Mouse (Mus musculus): Measurements from ENCODE around the gene Katnbl1.

The Katnbl1 gene

DNA sequence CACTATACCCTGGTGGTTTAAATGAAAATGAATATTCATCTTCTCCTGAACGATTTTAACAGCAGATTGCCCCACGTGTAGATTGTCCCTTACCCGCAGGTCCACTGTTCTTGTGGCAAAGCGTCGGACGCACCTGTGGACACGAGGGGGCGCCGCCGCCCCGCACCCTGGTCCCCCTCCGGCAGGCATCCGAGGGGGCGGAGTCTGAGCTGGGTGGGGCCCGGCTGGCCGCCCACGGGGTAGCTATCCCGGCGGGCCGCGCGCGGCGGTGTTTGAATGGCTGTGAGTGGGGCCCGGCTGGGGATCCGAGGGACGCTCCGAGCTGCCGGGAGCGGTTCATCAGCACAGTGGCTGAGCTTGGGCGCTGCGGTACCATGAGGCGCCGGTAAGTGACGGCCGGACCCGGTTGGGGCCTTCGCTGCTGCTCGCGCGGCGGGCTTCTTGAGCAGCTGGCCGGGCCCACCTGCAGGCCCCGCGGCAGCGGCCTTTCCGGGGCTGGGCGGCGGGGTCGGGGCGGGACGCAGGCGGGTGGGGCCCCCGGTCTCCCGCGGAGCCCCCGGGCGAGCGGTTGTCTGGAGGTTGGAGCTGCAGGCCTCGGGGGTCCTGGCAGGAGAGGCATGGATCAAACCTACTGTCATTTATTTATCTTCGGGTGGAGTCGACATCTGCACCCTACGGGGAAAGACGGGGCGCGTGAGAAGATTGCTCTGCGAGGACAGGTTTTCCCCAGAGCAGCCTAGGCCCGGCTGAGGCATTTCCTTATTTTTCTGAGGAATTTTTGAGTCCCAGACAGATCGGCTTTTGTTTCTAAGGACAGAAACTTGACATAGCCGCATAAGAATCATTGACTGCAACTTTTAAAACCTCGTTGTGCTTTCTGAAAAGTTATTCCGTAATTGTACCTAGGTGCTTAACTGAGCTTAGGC lies at the start of gene Katnbl1:
Katnbl1 (plus strand) TSS at position 239 of the 926 bp plus-strand sequence.
- DNase-seq = peak; percentile 90 to 92

- no peak for DNase-seq
Measured at GRCm38 (mm10) chr2:112332051-112332898, 46.7 kb upstream of the Katnbl1 start.

DNA sequence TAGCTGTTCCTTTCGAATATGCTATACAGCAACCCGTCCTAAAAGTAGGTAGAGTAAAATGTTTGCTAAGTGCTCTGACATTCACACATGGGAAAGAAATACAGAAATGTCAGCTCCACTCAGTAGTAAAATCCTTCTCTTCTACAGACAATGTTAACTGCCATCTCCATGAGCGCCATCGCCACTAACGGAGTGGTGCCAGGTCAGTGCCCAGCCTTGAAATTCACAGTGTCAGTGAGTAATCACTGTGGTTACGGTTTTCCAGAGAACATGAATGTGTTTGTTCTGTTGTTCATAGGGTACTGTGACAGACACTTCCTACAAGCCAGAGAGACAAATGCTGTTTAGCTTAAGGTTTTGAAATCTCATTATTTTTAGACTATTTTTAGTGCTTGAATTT lies 41.8 kb upstream of the Katnbl1 start:
- no peak for DNase-seq

GRCm38 (mm10) chr2:112339736-112340135 lies 39.3 kb upstream of the Katnbl1 start:
- peak in 1 of 2 experiments; percentile 22 for DNase-seq

DNA sequence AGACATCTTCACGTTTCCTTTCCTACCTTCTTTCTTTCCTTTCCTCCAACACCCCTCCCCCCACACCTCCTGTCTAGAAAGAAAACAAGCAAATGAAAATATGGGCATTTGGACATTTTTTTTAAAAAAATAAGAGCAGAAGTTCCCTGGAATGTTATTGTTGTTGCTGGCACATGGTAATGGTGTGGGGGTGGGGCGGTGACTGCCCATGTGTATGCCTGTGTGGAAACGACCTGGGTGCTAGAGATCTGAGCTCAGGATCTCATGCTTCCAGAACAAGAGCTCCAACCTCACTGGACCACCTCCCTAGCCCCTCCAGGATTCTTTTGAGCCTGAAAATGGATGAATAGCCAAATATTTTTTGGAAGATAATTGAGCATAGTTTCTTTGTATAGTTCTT lies 37.9 kb upstream of the Katnbl1 start:
- no peak for DNase-seq

DNA sequence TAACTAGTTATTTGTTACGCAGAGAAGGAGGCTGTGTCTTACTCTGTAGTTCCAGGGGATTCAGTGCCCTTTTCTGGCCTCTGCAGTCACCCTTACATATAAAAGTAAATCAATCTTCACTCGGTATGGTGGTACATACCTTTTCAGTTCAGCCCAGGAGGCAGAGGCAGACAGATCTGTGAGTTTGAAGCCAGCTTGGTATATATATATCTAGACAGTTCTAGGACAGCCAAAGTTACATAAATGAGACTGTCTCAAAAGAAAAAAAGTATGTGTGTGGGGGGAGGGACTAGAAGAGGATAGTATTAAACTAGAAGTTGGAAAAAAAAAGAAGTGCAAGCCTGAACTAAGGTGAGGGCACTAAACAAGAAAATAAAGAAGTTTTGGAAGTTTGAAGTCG lies 30.8 kb upstream of the Katnbl1 start:
- DNase-seq = no peak

- DNase-seq = no peak
Measured at GRCm38 (mm10) chr2:112353685-112354455, 25.1 kb upstream of the Katnbl1 start.

DNA sequence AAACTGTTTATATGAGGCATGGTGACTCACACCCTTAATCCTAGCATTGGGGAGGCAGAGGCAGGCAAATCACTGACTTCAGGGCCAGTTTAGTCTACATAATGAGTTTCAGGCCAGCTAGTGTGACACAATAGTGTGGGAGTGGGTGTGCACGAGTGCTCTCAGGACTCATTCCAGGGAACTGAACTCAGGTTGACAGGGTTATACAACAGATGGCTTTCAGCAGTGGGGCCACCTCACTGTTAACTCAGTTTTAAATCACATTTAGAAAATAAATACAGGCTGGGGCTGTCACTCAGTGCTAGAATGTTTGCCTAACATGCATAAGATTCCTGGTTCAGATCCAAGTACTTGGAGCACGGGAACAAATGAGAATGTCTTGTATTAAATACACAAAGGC lies 19.4 kb upstream of the Katnbl1 start:
- DNase-seq = no peak

GRCm38 (mm10) chr2:112360012-112360780 lies 18.8 kb upstream of the Katnbl1 start:
- DNase-seq = no peak

DNA sequence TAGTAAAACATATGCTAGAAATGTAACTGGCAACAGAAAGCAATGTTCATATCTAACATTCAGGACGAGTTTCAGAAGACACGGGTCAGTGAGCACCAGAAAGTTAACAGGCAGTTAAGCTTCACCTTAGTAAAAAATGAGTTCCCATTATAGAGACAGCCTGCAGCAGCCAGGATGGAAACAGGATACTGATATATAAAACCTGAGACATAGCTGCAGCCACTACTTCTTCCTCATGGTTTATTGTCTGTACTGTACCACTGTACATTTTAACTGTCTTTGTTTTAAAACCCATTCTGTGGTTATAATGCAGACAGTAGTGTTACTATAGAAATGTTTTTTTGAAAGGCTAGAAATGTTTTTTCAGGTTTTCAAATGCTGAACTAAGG lies 18.2 kb upstream of the Katnbl1 start:
- no peak for DNase-seq

GRCm38 (mm10) chr2:112367222-112367621 lies 11.8 kb upstream of the Katnbl1 start:
- DNase-seq = no peak

- peak; percentile 85 to 93 for DNase-seq
Measured at GRCm38 (mm10) chr2:112367726-112368673, 11.0 kb upstream of the Katnbl1 start, which contains the start of gene Emc4. Gene Emc4 (minus strand): TSS chr2:112368027.

- DNase-seq = no peak
Measured at GRCm38 (mm10) chr2:112369941-112370340, 9.1 kb upstream of the Katnbl1 start.

- DNase-seq = no peak
Measured at GRCm38 (mm10) chr2:112373141-112373540, 5.9 kb upstream of the Katnbl1 start.

- peak in 1 of 2 experiments; percentile 22 for DNase-seq
Measured at GRCm38 (mm10) chr2:112374610-112375009, 4.4 kb upstream of the Katnbl1 start.

- DNase-seq = no peak
Measured at GRCm38 (mm10) chr2:112380131-112380530, 1.1 kb downstream of the Katnbl1 start.

DNA sequence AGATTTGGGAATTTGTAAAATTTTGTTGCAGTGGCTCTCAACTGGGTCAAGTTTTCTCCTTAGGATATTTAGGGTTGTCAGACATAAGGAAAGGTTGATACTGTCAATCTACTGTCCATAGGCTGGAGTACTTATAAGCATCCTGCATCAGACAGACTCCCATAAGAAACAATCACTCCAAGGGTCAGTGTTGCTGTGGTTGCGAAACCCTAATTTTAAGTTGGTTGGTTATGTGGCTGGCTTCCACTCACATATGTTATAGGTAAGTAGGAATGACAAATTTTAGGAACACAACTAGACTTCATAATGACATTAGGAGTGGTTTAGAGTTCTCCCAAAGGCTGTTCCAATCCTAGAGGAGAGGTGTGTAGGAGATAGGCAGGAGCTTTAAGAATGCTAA lies 2.2 kb downstream of the Katnbl1 start:
- no peak for DNase-seq

GRCm38 (mm10) chr2:112390843-112391242 lies 11.8 kb downstream of the Katnbl1 start:
- no peak for DNase-seq

DNA sequence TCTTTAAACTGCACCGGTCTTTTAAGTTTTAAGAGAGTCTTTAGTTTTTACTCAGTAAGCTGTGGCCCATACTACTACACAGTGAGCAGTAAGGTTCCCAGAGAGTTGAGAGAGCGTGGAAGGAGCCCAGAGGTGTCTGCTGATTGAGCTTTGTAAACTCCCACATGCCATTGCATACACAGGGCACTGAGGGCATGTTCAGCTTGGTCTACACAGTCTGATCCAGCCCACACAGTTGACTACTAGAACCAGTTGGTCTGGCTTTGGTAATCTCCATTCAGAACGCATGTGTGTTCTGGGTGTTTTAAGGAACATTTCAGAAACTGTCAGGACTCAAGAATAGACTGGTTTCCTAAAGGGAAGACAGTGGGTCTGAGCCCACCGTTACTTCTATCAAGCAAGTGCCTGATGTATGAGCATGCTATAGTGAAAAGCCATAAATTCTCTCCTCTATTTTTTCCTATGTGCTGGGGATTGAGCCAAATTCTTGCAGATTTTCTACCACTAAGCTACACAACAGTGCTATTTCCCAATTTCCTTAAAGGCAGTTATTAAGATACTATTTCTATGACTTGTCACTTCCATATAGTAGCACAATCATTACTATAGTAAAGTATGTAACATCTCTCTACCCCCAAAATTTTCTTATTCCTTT lies 12.5 kb downstream of the Katnbl1 start:
- DNase-seq = no peak

GRCm38 (mm10) chr2:112392689-112393088 lies 13.7 kb downstream of the Katnbl1 start:
- no peak for DNase-seq
